Mouse (Mus musculus): Measurements from ENCODE around the gene Dhx32. TPM values are rescaled to one million over a fixed set of nuclear protein-coding genes. Genes with fewer than 3 reads are reported as not detected.

Gene Dhx32
- 10 to 100 TPM; 39.0 to 41.5 TPM for total RNA-seq (2021)

- peak; percentile 84 for DNase-seq
Observed at GRCm38 (mm10) chr7:133782717-133783435, at the start of gene Dhx32. Gene Dhx32, minus strand, starts transcription at chr7:133782726.

GRCm38 (mm10) chr7:133829579-133829978 lies 47.1 kb upstream of the Dhx32 start:
- no peak for DNase-seq

DNA sequence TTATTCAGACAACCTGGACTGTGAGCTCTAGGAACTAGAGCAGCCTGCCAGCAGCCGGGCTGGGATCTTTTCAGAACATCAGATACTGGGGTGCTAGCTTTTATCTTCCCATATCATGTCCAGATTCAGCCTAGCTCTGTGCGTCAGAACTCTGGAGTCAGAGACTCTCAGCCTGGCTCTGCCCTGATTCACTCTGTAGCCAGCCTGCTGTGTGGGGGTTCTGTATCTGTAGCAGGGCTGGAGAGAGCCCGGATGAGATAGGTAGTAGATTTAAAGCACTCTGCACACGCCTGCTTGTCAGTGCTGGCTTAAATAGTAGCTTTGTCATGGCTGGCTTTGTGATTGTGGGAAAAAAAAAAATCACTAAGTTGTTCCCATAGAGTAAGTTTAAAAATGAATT lies 46.0 kb upstream of the Dhx32 start:
- DNase-seq, result no peak

GRCm38 (mm10) chr7:133824579-133824978 lies 42.1 kb upstream of the Dhx32 start:
- DNase-seq, result peak; percentile 14

DNA sequence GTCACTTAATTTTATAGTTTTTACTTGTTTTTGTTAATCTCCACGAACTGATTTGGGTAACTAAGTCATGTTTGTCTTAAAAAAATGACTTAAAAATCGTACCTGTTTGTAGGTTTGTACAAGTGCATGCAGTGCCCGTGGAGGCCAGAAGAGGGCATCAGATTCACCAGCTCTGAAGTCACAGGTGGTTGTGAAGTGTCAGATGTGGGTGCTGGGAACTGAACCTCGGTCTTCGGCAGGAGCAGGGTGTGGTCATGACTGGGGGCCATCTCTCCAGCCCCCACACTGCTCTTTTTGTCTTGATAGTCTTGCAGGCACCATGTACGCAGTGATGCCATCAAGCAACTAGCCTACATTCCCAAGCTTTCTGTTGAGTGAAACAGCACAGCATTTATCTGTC lies 41.2 kb upstream of the Dhx32 start:
- no peak for DNase-seq

DNA sequence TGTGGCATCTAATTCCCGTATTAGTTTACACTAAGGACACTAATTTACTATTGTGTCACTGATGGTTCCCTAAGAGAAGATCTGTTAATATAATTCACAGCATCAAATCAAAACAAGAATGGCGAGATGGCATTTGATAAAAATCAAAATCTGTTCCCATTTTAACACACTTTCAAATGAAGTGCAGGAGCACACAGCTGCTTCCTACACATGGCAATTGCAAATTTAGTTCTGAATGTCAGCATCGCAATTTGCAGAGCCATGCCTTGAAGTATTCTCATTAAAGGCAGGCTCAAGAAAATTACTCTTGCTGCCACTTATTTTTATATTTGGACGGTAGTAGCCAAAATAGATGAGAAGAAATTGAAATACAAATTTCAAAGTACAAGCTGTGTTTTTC lies 30.8 kb upstream of the Dhx32 start:
- no peak for DNase-seq

- no peak for DNase-seq
Observed at GRCm38 (mm10) chr7:133812927-133813326, 30.4 kb upstream of the Dhx32 start.

GRCm38 (mm10) chr7:133805614-133806175 lies 23.2 kb upstream of the Dhx32 start:
- DNase-seq, result peak; percentile 74

DNA sequence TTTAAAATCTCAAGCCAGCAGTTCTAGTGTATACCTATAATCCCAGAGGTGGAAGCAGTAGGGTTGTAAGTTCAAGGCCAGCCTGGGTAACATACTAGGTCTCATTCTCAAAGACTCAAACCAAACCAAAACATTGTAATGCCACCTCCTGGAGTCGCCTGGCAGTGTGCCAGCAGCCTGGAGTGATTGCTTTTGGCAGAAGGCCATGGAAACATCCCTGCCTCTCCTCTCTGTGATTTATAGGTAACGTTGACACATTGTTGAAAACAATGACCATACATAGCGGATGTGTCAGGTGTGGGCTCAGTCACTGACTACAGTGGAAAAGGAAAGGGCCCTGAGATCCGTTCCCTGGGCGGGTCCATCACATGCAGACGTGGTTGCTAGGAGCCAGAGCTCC lies 19.3 kb upstream of the Dhx32 start:
- peak; percentile 14 for DNase-seq

GRCm38 (mm10) chr7:133799928-133800327 lies 17.4 kb upstream of the Dhx32 start:
- DNase-seq, result no peak

DNA sequence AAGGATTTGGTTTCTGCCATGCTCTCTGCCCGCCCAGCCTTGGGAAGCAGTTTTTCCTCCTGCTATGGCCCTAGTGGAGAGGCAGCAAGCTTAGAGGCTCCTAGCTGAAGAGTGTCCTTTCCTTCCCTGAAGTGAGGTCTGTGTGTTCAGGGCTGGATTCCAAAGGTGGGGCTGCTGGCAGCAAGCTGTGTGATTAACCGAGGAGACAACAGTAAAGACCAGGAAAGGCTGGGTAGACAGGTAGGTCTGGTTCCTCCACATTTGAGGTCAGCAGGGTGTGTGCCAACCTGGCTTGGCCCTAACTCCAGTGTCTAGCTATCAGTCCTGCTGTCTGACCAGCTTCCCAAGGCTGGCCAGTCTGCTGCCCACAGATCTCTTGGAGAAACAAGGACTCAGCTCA lies 12.2 kb upstream of the Dhx32 start:
- no peak for DNase-seq

- DNase-seq, result peak; percentile 42
Observed at GRCm38 (mm10) chr7:133793248-133794131, 11.0 kb upstream of the Dhx32 start.

- DNase-seq, result no peak
Observed at GRCm38 (mm10) chr7:133792771-133793170, 10.2 kb upstream of the Dhx32 start.

GRCm38 (mm10) chr7:133790608-133791229 lies 8.2 kb upstream of the Dhx32 start:
- no peak for DNase-seq

- DNase-seq, result no peak
Observed at GRCm38 (mm10) chr7:133790171-133790570, 7.6 kb upstream of the Dhx32 start.

GRCm38 (mm10) chr7:133788147-133788546 lies 5.6 kb upstream of the Dhx32 start:
- no peak for DNase-seq

GRCm38 (mm10) chr7:133787571-133787970 lies 5.0 kb upstream of the Dhx32 start:
- DNase-seq, result no peak

- no peak for DNase-seq
Observed at GRCm38 (mm10) chr7:133781991-133782390, 535 bp downstream of the Dhx32 start.

DNA sequence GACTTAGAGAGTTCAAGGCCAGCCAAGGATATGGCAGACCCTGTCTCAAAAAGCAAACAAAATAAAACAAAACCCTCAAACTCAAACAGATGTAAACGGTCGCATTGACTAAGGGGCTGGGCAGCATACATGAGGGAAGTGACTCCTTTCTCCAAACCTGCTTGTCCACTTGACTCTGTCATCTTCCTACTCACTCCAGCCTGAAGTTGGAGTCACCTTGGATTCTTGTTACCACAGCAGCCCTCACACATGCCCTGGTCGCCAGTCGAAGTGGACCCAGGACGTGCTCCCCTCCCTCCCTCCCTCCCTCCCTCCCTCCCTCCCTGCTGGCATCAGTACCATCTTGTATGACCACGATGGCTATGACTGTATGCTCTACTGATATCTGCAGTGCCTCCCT lies 943 bp downstream of the Dhx32 start:
- DNase-seq, result no peak

GRCm38 (mm10) chr7:133776626-133776996 lies 5.9 kb downstream of the Dhx32 start, which contains the start of gene Fank1:
Gene Fank1, plus strand, starts transcription at chr7:133776861.
- DNase-seq, result peak; percentile 91

GRCm38 (mm10) chr7:133775796-133776625 lies 6.5 kb downstream of the Dhx32 start:
- peak; percentile 37 for DNase-seq

DNA sequence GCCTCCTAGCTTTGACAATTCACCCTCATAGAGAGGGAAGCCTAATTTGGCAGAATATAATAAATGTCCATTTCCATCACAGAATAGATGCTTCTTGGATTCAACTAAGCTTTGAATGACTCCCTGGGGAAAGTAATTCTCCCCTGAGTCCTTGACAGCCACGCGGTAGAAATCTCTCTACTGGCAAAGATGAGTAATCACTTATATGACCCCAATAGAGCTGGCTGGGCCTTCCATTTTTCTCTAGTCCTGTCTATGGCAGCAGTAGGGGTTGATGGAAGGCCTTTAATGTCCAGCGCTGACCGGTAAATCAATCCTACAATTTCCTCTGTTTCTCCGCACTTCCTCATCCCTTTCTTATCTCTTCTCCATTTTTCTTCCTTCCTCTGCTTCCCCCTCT lies 7.3 kb downstream of the Dhx32 start:
- DNase-seq, result no peak

Data from heart, postnatal 4 days (tissue).